Mouse (Mus musculus) right cerebral cortex, postnatal 25 days (tissue): Measurements from ENCODE around the gene Rabepk.
"Not testable (repeated sequence)": the region's sequence is repeated elsewhere in the genome, so short reads cannot be mapped to it uniquely, and the experiment has no call there.

Experiments used
- DNase-seq: peaks from one replicate; pipeline ENCODE4 v3.0.0; 2022

Gene Rabepk

GRCm38 (mm10) chr2:34804172-34804571, 4.5 kb upstream of the Rabepk start:
- DNase-seq, result no peak

GRCm38 (mm10) chr2:34803746-34804145, 4.0 kb upstream of the Rabepk start:
- DNase-seq, result no peak

GRCm38 (mm10) chr2:34802565-34803245, 3.0 kb upstream of the Rabepk start:
- not testable (repeated sequence) for DNase-seq

DNA sequence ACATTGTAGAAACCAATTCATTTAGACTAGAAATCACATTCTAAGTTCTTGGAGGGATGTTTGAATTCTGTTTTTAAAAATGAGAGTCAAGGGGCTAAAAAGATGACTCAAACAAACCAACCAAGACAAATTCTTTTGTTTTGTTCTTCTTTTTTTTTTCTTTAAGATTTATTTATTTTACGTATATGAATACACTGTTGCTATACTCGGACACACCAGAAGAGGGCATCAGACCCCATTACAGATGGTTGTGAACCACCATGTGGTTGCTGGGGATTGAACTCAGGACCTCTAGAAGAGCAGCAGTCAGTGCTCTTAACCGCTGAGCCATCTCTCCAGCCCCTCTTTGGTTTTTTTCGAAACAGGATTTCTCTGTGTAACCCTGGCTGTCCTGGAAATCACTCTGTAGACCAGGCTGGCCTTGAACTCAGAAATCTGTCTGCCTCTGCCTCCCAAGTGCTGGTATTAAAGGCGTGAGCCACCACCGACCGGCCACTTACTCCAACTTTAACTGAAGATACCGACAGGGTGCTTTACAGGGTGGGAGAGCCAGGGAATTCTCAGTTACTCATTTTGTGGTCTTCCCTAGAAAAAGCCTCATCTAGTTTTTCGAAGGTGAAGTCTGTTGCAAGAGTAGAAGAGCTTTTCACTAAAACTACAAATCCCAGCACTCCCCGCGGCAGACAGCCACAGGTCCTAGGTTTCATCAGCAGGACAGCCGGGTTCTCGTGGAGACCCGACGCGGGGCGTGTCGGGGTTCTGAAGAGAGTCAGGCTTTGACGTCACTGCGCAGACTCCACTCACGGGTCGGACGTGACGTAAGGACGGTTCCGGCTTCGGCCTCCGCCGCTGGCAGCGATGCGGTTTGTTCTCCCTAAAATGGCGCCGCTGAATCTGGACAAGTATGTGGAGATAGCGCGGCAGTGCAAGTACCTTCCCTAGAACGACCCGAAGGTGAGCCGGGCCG, 2.1 kb upstream of the Rabepk start:
- DNase-seq, result peak; percentile 98

- DNase-seq, result no peak
Measured at GRCm38 (mm10) chr2:34800371-34800770, 659 bp upstream of the Rabepk start.

GRCm38 (mm10) chr2:34795426-34795825, 4.3 kb downstream of the Rabepk start:
- no peak for DNase-seq

GRCm38 (mm10) chr2:34794511-34794910, 5.2 kb downstream of the Rabepk start:
- DNase-seq, result no peak

- DNase-seq, result not testable (repeated sequence)
Measured at GRCm38 (mm10) chr2:34792543-34792942, 7.2 kb downstream of the Rabepk start.

DNA sequence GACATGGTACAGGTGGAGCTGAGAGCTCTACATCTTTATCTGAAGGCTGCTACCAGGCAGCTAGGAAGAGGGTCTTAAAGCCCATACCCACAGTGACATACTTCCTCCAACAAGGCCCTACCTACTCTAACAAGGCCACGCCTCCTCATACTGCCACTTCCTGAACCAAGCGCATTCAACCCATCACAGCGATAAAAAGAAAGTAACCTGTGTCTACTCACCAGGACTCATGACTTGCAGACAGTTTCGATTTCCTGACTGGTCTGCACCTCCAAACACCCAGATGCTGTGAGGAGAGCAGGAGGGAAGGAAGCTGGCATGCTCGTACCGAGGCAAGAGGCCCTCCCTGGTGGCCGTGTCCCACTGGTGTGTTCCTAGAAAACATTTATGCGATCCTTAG, 9.4 kb downstream of the Rabepk start:
- no peak for DNase-seq

DNA sequence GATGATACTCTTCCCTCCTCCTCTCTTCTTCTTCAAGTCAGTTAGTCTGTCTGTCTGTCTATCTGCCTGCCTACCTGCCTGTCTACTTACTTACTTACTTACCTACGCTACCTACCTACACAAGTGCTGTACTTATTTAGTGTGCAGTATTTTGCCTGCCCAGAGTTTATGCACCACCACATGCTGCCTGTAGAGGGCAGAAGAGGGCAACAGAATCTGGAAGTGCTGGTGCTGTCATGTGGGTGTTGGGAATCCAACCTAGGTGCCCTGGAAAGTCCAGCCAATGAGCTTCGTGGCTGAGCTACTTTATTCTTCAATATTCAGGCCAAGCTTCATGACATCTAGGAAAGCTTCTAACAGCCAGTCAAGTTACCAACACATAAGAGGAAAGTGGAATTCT, 15.6 kb downstream of the Rabepk start:
- peak; percentile 17 for DNase-seq

DNA sequence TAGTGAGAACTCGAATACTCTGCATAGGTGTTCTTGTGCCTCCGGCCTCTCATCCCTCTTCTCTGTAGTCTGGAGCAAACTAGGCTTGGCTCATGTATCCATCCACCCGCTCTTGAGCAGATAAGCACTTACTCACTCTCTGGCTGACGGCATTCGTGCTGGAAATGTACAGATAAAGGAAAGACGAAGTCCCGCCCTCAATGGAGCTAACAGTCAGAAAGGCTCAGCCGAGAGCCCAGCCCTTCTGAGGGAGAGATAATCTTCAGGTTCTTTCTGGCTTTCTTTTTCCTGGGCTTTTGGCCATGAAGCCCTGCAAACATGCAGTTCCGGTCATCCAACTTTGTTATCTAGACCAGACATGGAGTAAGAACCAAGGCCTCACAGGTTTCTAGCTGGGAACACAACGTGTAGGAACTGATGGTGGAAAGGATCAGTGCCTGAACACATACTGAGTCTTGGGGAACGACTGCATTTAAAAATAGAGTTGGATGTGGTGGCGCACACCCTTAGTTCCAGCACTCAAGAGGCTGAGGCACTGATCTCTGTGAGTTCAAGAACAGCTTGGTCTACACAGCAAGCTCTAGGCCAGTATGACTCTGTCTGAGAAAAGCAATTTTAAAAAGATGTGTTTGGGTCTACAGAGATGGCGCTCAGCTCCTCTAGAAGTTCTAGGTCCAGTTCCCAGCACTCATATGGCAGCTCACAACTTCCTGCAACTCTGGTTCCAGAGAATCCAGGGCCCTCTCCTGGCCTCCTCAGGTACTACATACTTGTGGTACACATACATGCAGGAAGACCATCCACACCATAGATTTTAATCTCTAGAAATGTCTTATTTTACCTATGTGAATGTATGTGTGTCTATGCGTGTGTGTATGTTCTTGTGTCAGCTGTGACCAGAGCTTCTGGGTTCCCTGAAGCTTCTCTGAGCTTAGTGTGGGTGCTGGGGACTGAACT, 16.4 kb downstream of the Rabepk start:
- no peak for DNase-seq

DNA sequence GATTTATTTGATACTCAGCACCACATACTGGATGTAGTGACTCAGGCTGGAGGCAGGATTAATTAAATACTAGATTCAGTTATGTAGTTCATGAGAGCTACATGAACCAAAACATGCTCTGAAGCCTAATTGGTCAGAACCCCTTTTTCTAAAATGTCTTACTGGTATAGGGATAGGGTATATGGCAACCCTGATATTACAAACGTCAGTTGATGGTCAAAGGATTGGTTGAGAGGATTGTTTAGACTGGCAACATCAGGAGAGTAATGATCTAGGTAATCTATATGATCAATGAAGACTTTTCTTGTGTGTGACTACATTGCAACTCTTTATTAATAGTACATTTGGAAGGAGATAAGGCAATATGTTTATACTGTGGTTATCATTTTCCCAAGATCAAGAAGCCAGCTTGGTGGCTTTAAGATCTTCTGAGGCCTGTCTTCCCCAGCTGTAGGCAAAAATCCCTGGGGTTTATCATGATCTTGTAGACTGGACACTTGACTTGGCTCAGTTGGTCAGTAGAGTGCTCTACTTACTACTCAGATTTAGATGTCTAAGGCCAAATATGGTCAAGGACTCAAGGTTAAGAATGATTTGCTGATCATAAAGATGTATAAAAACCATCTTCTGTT, 22.4 kb downstream of the Rabepk start:
- no peak for DNase-seq

GRCm38 (mm10) chr2:34774493-34774892, 25.2 kb downstream of the Rabepk start:
- no peak for DNase-seq

DNA sequence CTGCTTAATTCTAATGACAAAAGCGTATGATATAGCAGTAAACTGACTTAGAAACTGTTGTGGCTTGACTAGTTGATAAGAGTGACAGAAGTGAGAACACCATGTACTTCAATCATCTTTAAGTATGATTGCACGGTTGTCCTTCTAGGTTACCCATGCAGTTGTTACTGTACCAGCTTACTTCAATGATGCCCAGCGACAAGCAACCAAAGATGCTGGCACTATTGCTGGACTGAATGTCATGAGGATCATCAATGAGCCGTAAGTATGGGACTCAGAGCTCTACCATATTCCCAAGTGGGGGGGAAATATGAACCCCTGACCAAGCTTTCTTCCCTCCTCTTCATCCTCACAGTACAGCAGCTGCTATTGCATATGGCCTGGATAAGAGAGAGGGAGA, 26.0 kb downstream of the Rabepk start:
- DNase-seq, result no peak

GRCm38 (mm10) chr2:34772252-34773235, 27.2 kb downstream of the Rabepk start:
- DNase-seq, result no peak

DNA sequence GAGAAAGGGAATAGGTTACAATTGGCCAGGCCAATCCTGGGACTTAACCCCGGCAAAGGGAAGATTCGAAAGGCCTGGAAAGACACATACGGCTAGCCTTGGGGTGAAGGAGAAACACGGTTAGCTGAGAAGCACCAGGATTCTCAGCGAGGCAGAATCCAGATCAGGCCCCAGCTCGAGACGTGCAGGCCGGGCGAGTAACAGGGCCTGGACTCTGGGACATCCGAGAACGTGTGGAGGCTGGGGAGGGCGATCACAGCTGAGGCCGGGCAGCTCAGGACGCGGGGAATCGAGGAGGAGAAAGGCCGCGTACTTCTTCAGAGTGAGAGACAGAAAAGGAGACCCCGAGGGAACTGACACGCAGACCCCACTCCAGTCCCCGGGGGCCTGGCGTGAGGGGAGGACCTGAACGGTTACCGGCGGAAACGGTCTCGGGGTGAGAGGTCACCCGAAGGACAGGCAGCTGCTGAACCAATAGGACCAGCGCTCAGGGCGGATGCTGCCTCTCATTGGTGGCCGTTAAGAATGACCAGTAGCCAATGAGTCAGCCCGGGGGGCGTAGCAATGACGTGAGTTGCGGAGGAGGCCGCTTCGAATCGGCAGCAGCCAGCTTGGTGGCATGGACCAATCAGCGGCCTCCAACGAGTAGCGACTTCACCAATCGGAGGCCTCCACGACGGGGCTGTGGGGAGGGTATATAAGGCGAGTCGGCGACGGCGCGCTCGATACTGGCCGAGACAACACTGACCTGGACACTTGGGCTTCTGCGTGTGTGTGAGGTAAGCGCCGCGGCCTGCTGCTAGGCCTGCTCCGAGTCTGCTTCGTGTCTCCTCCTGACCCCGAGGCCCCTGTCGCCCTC, 28.1 kb downstream of the Rabepk start, which contains the start of gene Hspa5:
Gene Hspa5 (plus strand): TSS at position 603 of the 859 bp plus-strand sequence.
- peak; percentile 100 for DNase-seq

GRCm38 (mm10) chr2:34770951-34771350, 28.8 kb downstream of the Rabepk start:
- no peak for DNase-seq

DNA sequence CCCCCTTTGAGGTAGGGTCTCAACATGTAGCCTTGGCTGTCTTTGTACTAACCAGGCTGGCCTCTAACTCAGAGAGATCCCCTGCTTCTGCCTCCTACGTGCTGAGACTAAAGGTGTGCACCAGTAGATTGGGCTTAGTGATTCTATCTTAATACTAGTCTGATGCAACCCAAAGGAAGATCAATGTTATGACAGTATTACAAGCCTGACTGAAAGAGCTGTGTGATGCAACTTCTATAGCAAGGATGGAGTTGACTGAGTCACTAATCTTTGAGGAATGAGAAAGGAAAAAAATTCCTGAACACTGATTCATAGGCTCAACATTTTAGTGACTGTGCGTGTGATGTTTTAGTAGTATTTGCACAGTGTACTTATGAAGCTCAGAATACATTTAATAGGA, 29.7 kb downstream of the Rabepk start:
- no peak for DNase-seq

GRCm38 (mm10) chr2:34764801-34765200, 34.9 kb downstream of the Rabepk start:
- no peak for DNase-seq

DNA sequence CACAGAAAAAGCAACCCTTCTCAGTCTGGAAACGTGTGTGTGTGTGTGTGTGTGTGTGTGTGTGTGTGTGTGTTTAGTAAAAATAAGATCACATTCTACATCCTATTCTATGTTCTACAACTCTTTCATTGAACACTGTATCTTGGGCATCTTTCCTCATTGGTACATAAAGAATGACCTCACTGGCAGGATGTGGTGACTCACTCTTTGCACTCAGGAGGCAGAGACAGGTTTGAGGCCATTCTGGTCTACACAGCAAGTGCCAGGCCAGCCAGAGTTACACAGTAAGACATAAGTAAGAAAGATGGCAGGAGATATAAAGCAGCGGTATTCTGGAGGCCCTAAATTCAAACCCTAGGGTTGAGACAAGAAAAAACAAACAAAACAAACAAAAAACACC, 36.8 kb downstream of the Rabepk start:
- no peak for DNase-seq
